Mouse (Mus musculus): ENCODE measurements around the gene Msn. TPM values are rescaled to one million over a fixed set of nuclear protein-coding genes. Genes with fewer than 3 reads are reported as not detected.

Msn gene
- 459 TPM for polyA plus RNA-seq (2021)

DNA sequence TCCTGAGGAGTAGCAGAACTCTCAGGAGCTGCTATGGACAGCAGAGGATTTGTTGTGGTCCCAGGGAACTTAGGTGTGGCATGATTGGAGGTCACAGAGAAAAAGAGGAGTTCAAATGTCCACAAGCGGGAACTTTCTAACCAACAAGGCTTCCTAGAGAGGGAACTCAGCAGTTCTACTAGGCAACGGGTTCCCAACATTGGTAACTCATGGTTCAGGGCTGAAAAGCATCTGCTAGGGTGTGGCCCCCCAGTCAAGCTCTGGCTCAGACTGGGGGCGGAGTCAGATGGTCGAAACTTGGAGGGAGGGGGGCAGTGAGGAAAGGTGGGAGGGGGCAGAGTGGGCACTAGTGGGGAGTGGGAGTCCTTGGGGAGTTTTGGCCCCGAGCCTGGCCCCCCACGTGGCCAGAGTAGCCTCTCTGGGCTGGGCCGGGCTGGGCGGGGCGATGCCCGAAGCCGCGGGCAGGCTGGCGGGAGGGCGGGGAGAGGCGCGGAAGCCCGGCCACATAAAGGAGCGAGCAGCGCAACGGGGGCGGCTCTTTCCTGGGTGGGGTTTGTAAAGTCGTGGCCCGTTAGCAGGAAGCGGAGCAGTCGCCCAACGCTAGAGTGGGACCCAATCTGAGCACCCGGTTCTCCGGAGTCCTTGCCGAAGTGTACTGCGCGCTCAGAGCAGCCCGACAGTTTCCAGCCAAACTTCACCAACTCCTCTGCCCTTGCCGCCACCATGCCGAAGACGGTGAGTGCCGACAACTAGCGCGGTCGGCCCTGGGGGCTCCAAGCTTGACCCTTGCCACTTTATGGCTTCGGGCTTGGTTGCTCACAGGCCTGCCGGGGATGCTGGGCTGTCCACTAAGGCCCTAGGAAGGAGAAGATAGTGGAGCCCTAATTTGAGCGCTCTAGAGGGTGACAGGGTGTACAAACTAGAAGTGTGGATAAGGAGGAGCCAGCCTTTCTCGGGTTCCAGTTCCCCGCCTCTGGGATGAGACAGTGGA lies at the start of gene Msn:
Msn (plus strand) TSS at position 534 of the 991 bp plus-strand sequence.
- TF ChIP-seq CTCF (IDR thresholded peaks at IDR 0.05) = no peak
- ATAC-seq = peak; percentile 64
- POLR2A ChIA-PET = interaction anchor here (0.6 to 1.5 kb wide), 2 partner anchors 12 to 76 kb away, joined by 3 to 4 read pairs; no protein-coding TSS in a partner anchor
- in situ Hi-C loops (cut with MboI; ENCODE audit: low pct_unique_long_range_greater_than_20kb) = loop anchor here (5.0 kb wide), 1 partner anchor 36 kb away; no protein-coding TSS in a partner anchor
- CTCF ChIA-PET = interaction anchor here (1.3 kb wide), 2 partner anchors 8 to 19 kb away, joined by 3 read pairs; no protein-coding TSS in a partner anchor
- H3K27me3 ChIP-seq = no peaks in the 10 kb centered on the region
- DNase-seq (ENCODE audit: low read depth, low spot score) = no peak

GRCm38 (mm10) chrX:96052798-96053197 lies 43.0 kb upstream of the Msn start:
- DNase-seq (ENCODE audit: low read depth, low spot score) (peak; percentile 46), ATAC-seq (peak; percentile 62)
- POLR2A ChIA-PET = no interaction called here
- TF ChIP-seq CTCF (IDR thresholded peaks at IDR 0.05) = no peak
- in situ Hi-C loops (cut with MboI; ENCODE audit: low pct_unique_long_range_greater_than_20kb) = loop anchor here (5.0 kb wide), 1 partner anchor 35 kb away; no protein-coding TSS in a partner anchor
- peaks cover 2% of the 10 kb centered on the region for H3K27me3 ChIP-seq
- CTCF ChIA-PET = interaction anchor here (0.9 to 2.0 kb wide), 3 partner anchors 10 to 33 kb away, joined by 3 to 6 read pairs (median 5); no protein-coding TSS in a partner anchor

GRCm38 (mm10) chrX:96077747-96078146 lies 18.1 kb upstream of the Msn start:
- no peak for TF ChIP-seq CTCF (IDR thresholded peaks at IDR 0.05)
- CTCF ChIA-PET = interaction anchor here (1.0 to 4.7 kb wide), 4 partner anchors 8 to 44 kb away, joined by 3 to 17 read pairs (median 3); no protein-coding TSS in a partner anchor
- DNase-seq (ENCODE audit: low read depth, low spot score) = no peak
- in situ Hi-C loops (cut with MboI; ENCODE audit: low pct_unique_long_range_greater_than_20kb) = no loop called here
- H3K27me3 ChIP-seq = no peaks in the 10 kb centered on the region
- ATAC-seq = peak; percentile 51
- POLR2A ChIA-PET = no interaction called here

- no peak for TF ChIP-seq CTCF (IDR thresholded peaks at IDR 0.05)
- ChIA-PET CTCF (interaction anchor here (0.8 to 3.1 kb wide), 9 partner anchors 10 to 66 kb away, joined by 3 to 17 read pairs (median 3); no protein-coding TSS in a partner anchor), POLR2A (interaction anchor here (1.1 kb wide), 1 partner anchor 10 kb away, joined by 3 read pairs; no protein-coding TSS in a partner anchor)
- peak; percentile 98 for ATAC-seq
- in situ Hi-C loops (cut with MboI; ENCODE audit: low pct_unique_long_range_greater_than_20kb) = loop anchor here (5.0 kb wide), 2 partner anchors 34 to 64 kb away; no protein-coding TSS in a partner anchor
- DNase-seq (ENCODE audit: low read depth, low spot score) = no peak
- no peaks in the 10 kb centered on the region for H3K27me3 ChIP-seq
These were observed 9.6 kb upstream of the Msn start for GRCm38 (mm10) chrX:96086259-96086658.

DNA sequence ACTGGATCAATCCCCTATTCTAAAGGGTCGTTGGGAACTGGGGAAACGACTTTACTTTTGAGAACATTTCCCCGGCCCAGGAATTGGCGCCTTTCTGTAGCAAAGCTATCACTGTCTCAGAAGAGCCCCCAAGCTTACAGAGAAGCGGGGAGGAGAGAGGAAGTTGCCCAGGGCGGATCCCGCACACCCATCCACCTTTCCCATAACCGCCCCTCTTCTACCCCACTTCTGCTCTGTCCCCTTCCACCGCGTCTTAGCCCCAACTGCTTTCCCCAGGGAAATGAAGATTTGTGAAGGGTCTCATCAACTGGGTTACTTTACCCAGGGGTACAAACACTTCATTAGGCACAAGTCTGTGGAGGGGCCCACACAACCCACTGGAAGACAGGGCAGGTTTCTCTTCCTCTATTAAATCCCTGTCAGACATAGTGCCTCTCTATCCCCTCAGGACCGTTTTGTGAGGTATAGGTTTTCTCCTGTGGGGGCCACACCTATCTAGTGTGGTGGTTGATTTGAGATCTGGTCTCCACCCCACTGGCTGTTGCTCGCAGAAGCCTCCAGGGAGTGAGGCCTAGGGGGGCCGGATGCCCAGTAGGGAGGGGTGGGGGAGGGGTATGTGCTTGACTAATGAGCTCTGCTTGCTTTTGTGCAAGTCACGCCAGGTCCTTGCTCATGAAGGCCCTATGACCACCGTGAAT lies 820 bp downstream of the Msn start:
- in situ Hi-C loops (cut with MboI; ENCODE audit: low pct_unique_long_range_greater_than_20kb) = loop anchor here (5.0 kb wide), 1 partner anchor 36 kb away; no protein-coding TSS in a partner anchor
- CTCF ChIA-PET = no interaction called here
- no peak for DNase-seq (ENCODE audit: low read depth, low spot score)
- POLR2A ChIA-PET = interaction anchor here (1.5 kb wide), 1 partner anchor 11 kb away, joined by 4 read pairs; no protein-coding TSS in a partner anchor
- no peak for TF ChIP-seq CTCF (IDR thresholded peaks at IDR 0.05)
- no peaks in the 10 kb centered on the region for H3K27me3 ChIP-seq
- ATAC-seq = no peak

DNA sequence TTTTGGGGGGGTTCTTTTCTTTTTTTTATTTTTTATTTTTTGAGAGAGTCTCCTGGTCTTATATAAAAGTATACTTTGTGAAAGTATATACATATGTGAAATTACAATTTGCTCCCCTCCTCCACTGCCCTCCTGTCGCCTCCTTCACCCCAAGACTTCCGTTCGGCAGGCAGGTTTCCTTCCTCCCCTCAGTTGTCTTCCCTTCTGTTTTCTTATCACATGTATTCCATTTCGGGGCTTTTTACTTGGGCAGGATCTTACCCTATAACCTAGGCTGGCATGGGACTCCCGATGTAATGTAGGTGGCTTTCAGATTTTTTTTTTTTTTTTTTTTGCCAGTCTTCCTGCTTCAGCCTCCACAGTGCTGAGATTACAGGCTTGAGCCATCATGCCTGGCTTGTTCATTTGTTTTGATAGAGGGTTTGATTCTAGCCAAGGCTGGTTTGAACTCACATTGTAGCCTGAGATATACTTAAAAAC lies 1.7 kb downstream of the Msn start:
- no peaks in the 10 kb centered on the region for H3K27me3 ChIP-seq
- in situ Hi-C loops (cut with MboI; ENCODE audit: low pct_unique_long_range_greater_than_20kb) = loop anchor here (5.0 kb wide), 1 partner anchor 35 kb away; no protein-coding TSS in a partner anchor
- TF ChIP-seq CTCF (IDR thresholded peaks at IDR 0.05) = no peak
- ChIA-PET POLR2A (interaction anchor here (1.5 kb wide), 1 partner anchor 10 kb away, joined by 4 read pairs; no protein-coding TSS in a partner anchor), CTCF (interaction anchor here (2.0 kb wide), 1 partner anchor 36 kb away, joined by 5 read pairs; no protein-coding TSS in a partner anchor)
- ATAC-seq (no peak), DNase-seq (ENCODE audit: low read depth, low spot score) (no peak)

- ChIA-PET POLR2A (no interaction called here), CTCF (interaction anchor here (1.0 to 2.0 kb wide), 2 partner anchors 23 to 34 kb away, joined by 3 to 5 read pairs; no protein-coding TSS in a partner anchor)
- TF ChIP-seq CTCF (IDR thresholded peaks at IDR 0.05) = no peak
- in situ Hi-C loops (cut with MboI; ENCODE audit: low pct_unique_long_range_greater_than_20kb) = loop anchor here (5.0 kb wide), 1 partner anchor 33 kb away; no protein-coding TSS in a partner anchor
- DNase-seq (ENCODE audit: low read depth, low spot score) (no peak), ATAC-seq (peak; percentile 82)
- H3K27me3 ChIP-seq = no peaks in the 10 kb centered on the region
These were observed 3.2 kb downstream of the Msn start for GRCm38 (mm10) chrX:96099003-96099402.

- DNase-seq (ENCODE audit: low read depth, low spot score) (no peak), ATAC-seq (peak; percentile 91)
- in situ Hi-C loops (cut with MboI; ENCODE audit: low pct_unique_long_range_greater_than_20kb) = no loop called here
- no peaks in the 10 kb centered on the region for H3K27me3 ChIP-seq
- ChIA-PET POLR2A (interaction anchor here (0.7 to 1.5 kb wide), 2 partner anchors 11 to 14 kb away, joined by 4 read pairs; no protein-coding TSS in a partner anchor), CTCF (interaction anchor here (1.2 to 1.4 kb wide), 2 partner anchors 14 to 39 kb away, joined by 3 to 7 read pairs; no protein-coding TSS in a partner anchor)
- TF ChIP-seq CTCF (IDR thresholded peaks at IDR 0.05) = no peak
These were observed 11.8 kb downstream of the Msn start for GRCm38 (mm10) chrX:96107427-96108291.

DNA sequence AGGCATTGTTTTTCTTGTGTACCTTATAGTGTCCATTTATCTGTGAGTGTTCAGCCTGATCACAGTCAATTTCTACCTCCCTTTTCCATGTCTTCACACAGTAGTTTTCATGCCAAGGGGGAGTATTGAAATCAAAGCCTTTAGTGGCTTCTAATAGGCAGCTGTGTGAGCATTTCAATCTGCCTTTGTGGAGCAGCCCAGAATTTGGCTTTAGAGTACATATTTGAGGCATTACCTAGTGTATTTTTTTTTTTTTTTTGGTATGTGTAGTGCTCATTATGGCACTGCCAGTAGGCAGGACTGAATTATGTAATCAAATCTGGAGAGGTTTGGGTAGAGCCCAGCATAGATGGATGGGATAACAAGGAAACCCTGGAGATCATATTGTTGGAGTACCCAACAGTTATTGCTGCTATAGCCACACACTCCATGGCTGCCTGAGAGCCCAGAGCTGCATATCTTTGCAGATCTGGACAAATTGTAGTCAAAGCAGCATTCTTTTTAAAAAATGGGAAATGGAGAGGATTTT lies 17.3 kb downstream of the Msn start:
- TF ChIP-seq CTCF (IDR thresholded peaks at IDR 0.05) = no peak
- ChIA-PET CTCF (no interaction called here), POLR2A (interaction anchor here (0.7 kb wide), 1 partner anchor 12 kb away, joined by 3 read pairs; no protein-coding TSS in a partner anchor)
- H3K27me3 ChIP-seq = no peaks in the 10 kb centered on the region
- DNase-seq (ENCODE audit: low read depth, low spot score) = no peak
- in situ Hi-C loops (cut with MboI; ENCODE audit: low pct_unique_long_range_greater_than_20kb) = no loop called here
- ATAC-seq = peak; percentile 54
